Mouse (Mus musculus): ENCODE results near the gene Pcsk4.

DNA sequence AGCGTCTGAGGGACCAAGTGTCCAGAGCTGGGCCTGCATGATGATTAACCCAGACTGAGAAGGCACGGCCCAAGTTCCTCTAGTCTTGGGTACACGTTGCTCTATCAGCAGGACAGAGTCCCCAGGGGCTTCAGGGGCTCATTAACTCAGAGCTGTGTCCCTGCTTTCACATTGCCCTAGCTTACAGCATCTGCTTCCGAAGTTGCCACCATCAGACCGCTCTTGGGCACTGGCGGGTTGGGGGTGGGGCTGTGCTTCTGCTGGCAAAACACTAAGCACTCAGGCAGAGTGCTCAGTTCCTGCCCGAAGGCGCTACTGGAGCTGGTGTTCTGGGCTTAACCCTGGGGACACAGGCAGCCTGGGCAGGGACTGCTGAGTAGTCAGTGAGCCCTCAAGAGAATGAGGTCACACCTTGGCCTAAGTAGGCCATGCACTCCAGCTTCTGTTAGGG lies 47.4 kb downstream of the Pcsk4 start:
- TF ChIP-seq MAZ (IDR thresholded peaks at IDR 0.05; ENCODE audit: low read depth, low read length): peak; percentile 76
- TF ChIP-seq CTCF (conservative IDR thresholded peaks at IDR 0.05 in 1 of 2, IDR thresholded peaks at IDR 0.05 in 1 of 2; ENCODE audit: low read depth in 2 of 2, low read length in 2 of 2): no peak
- no peak; the same call in 1 of the 2 replicates for TF ChIP-seq HCFC1 (IDR thresholded peaks at IDR 0.05; ENCODE audit: low read depth, low read length)
- no peak for TF ChIP-seq E2F4 (IDR thresholded peaks at IDR 0.05; ENCODE audit: insufficient replicate concordance, low read depth, low read length)
- TF ChIP-seq JUN (IDR thresholded peaks at IDR 0.05; ENCODE audit: insufficient read depth, low read depth, low read length): no peak
- no peak for TF ChIP-seq POLR2A (IDR thresholded peaks at IDR 0.05; ENCODE audit: low read depth, low read length)
- peak; percentile 28; the same call in 1 of the 2 replicates for TF ChIP-seq EP300 (IDR thresholded peaks at IDR 0.05; ENCODE audit: low read length)
- TF ChIP-seq MEF2A (IDR thresholded peaks at IDR 0.05; ENCODE audit: borderline replicate concordance, low read depth, low read length): 0 out of 2 replicates have a peak, but pooled peaks have one; percentile 31
- TF ChIP-seq MXI1 (IDR thresholded peaks at IDR 0.05; ENCODE audit: low read depth, low read length): peak; percentile 69
- no peak for TF ChIP-seq KAT2A (IDR thresholded peaks at IDR 0.05; ENCODE audit: insufficient replicate concordance, low read length)
- TF ChIP-seq MAX (IDR thresholded peaks at IDR 0.05; ENCODE audit: low read length): peak; percentile 50; the same call in 1 of the 2 replicates
- TF ChIP-seq ZC3H11A (IDR thresholded peaks at IDR 0.05; ENCODE audit: low read depth, low read length): no peak
- no peak for TF ChIP-seq MAFK (IDR thresholded peaks at IDR 0.05; ENCODE audit: insufficient replicate concordance, low read length)
- no peak for TF ChIP-seq USF1 (IDR thresholded peaks at IDR 0.05; ENCODE audit: low read depth, low read length)
